Mouse (Mus musculus): ENCODE data around the gene 1700037H04Rik. TPM values are rescaled to one million over a fixed set of nuclear protein-coding genes. Genes with fewer than 3 reads are reported as not detected.

Gene 1700037H04Rik
- polyA plus RNA-seq, 1 experiment from 2014 or later: 73.0 TPM

DNA sequence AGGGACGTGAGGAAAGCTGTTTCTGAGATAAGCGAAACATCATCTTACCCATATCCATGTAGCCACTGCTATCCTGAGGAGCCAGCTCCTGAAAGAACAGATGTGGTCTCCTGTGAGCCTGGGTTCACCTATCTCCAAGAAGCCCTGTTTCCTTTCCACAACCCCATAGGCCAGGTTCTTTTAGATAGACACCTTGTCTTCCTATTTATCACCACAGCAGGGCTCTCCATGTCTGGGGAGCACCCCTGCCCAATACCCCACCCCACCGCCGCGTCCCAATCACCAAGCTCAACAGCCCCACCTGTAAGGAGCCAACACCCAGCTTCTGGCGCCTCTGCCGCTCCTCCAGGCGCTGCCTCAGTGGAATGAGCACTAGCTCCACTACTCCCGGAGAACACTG is 12.4 kb upstream of the 1700037H04Rik start:
- H3K4me2 ChIP-seq (ENCODE audit: low read depth, low read length): no peak overlapping the region
- no peak overlapping the region for H3K9ac ChIP-seq (ENCODE audit: low read length)
- ATAC-seq (ENCODE audit: insufficient read depth, low FRiP score): no peak
- H3K36me3 ChIP-seq (ENCODE audit: control insufficient read depth, insufficient read depth, low read length): no peaks in the 10 kb centered on the region
- H3K27ac ChIP-seq (ENCODE audit: low read length): no peak overlapping the region
- peaks cover 5% of the 10 kb centered on the region; the same call in 1 of the 2 replicates for H3K27me3 ChIP-seq (ENCODE audit: control insufficient read depth, insufficient read depth, low read length)
- peaks cover 40% of the 10 kb centered on the region for H3K4me1 ChIP-seq (ENCODE audit: control insufficient read depth, insufficient read depth, low read length)
- WGBS: 55% methylated on average over 9 of the region's 9 CpGs
- no peaks in the 10 kb centered on the region for H3K9me3 ChIP-seq (replicated peaks; ENCODE audit: control insufficient read depth, low read length)
- H3K4me3 ChIP-seq (replicated peaks; ENCODE audit: low read length): no peak overlapping the region

DNA sequence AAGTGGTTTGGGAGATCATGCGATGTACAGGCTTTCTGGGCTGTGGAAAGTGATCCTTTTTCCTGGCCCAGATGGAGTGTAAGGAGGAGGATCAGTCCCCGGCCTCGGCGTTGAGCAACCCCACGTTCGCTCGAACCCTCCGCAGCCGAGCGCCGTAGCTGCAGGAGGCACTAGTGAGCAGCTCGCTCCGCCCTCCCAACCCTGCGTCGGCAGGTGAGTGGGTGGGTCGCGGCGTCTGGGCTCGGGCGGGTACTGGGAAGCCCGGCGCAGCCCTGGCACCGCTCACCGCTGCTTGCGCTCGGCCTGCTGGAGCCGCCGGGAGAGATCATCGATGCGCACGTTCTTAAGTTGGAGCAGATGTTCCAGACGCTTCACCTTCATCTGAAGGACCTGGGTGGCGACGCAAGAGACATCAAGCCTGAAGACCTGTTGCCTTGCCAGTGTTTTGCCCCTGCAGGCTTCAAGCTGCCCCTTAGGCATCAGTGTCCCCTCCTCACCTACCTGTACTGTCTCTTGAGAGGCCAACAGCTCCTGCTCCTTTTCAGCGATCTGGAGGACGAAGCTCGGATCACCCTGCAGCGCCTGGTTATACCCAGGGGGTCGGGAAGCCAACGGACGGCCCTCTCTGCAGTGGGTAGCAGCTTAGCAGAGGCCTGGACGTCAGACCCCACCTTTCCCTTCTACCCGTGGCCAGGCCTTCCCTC is 11.7 kb upstream of the 1700037H04Rik start:
- H3K9ac ChIP-seq (ENCODE audit: low read length): 0 out of 2 replicates have a peak overlapping the region, but pooled peaks have one; percentile 42

DNA sequence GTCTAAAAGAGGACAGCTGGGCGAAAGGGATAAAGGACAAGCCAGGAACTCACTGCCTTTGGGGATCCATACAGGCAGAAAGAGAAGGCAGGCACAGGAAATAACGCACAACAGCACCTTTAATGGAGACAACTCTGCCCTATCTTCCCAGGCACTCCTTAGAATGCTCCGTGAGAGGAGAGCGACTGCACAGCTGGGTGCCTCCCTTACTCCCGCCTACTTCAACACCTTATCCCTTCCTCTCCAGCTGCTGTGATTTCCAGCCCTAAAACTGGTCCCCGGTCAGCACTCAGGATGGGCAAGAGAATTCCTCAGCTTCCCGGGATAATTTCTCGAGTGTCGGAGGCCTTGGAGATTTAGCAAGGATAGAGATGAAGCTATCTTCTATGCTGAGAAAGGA is 11.1 kb upstream of the 1700037H04Rik start:
- ATAC-seq (ENCODE audit: insufficient read depth, low FRiP score): no peak
- Histone ChIP-seq H3K4me1 (ENCODE audit: control insufficient read depth, insufficient read depth, low read length) (peaks cover 26% of the 10 kb centered on the region; the same call in 1 of the 2 replicates), H3K9me3 (replicated peaks; ENCODE audit: control insufficient read depth, low read length) (no peaks in the 10 kb centered on the region), H3K27me3 (ENCODE audit: control insufficient read depth, insufficient read depth, low read length) (peaks cover 5% of the 10 kb centered on the region; the same call in 1 of the 2 replicates), H3K4me2 (ENCODE audit: low read depth, low read length) (peak overlapping the region; percentile 44; the same call in 1 of the 2 replicates), H3K27ac (ENCODE audit: low read length) (no peak overlapping the region), H3K4me3 (replicated peaks; ENCODE audit: low read length) (no peak overlapping the region), H3K36me3 (ENCODE audit: control insufficient read depth, insufficient read depth, low read length) (no peaks in the 10 kb centered on the region), H3K9ac (ENCODE audit: low read length) (no peak overlapping the region)
- WGBS: 30% methylated on average over 9 of the region's 9 CpGs

More for the DNA sequence above, 11.7 kb upstream of the 1700037H04Rik start:
- Histone ChIP-seq H3K27ac (ENCODE audit: low read length) (no peak overlapping the region), H3K9me3 (replicated peaks; ENCODE audit: control insufficient read depth, low read length) (no peaks in the 10 kb centered on the region), H3K4me2 (ENCODE audit: low read depth, low read length) (peak overlapping the region; percentile 44), H3K27me3 (ENCODE audit: control insufficient read depth, insufficient read depth, low read length) (peaks cover 5% of the 10 kb centered on the region; the same call in 1 of the 2 replicates), H3K36me3 (ENCODE audit: control insufficient read depth, insufficient read depth, low read length) (no peaks in the 10 kb centered on the region), H3K4me1 (ENCODE audit: control insufficient read depth, insufficient read depth, low read length) (peaks cover 32% of the 10 kb centered on the region; the same call in 1 of the 2 replicates), H3K4me3 (replicated peaks; ENCODE audit: low read length) (peak overlapping the region; percentile 17; the same call in 1 of the 2 replicates)
- 17% methylated on average over 43 of the region's 43 CpGs for WGBS
- peak; percentile 27; the same call in 1 of the 2 replicates for ATAC-seq (ENCODE audit: insufficient read depth, low FRiP score)

DNA sequence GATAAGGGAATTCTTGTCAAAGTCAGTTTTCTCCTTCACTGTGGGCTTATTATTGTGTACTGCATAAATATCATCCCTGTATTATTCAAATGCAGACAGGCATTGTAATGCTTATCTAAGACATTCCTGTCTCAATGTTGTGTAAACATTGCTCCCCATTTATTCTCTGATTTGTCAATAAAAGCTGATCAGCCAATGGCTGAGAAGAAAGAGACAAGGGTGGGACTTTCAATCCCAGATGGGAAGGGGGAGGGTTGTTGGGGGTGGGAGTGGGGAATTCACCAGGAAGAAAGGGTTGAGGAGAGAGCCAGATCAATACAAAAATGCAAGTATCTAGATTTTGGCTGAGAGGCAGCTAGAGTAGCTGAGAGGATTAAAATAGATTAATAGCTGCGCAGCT is 9.0 kb upstream of the 1700037H04Rik start:
- peaks cover 5% of the 10 kb centered on the region for H3K27me3 ChIP-seq (ENCODE audit: control insufficient read depth, insufficient read depth, low read length)
- H3K36me3 ChIP-seq (ENCODE audit: control insufficient read depth, insufficient read depth, low read length): no peaks in the 10 kb centered on the region
- H3K9me3 ChIP-seq (replicated peaks; ENCODE audit: control insufficient read depth, low read length): 0 out of 2 replicates have a peak, but pooled peaks cover 3% of the 10 kb centered on the region
- no peak overlapping the region for H3K4me2 ChIP-seq (ENCODE audit: low read depth, low read length)
- no peak for ATAC-seq (ENCODE audit: insufficient read depth, low FRiP score)
- no peak overlapping the region for H3K4me3 ChIP-seq (replicated peaks; ENCODE audit: low read length)
- no peak overlapping the region for H3K9ac ChIP-seq (ENCODE audit: low read length)
- peaks cover 10% of the 10 kb centered on the region; the same call in 1 of the 2 replicates for H3K4me1 ChIP-seq (ENCODE audit: control insufficient read depth, insufficient read depth, low read length)
- 62% methylated on average over 1 of the region's 1 CpGs for WGBS
- H3K27ac ChIP-seq (ENCODE audit: low read length): no peak overlapping the region

DNA sequence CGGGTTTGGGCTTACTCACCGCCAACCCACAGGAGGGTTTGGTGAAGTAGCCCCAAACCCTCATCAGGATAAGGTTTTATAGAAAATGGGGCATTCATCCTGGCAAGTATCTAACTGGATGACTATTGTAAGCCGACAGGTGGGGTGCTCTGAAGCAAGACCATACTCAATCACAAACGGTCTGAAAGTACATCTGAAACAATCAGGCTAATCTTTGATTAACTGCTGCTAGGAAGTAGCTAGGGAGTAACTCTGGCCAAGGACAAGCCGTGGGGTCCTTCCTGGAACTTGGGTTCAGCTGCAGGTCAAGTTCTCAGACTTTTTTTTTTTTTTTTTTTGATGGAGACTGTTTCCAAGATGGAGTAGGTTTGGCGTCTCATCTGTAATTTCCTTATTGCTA is 8.1 kb upstream of the 1700037H04Rik start:
- WGBS: 75% methylated on average over 6 of the region's 6 CpGs
- Histone ChIP-seq H3K4me1 (ENCODE audit: control insufficient read depth, insufficient read depth, low read length) (peaks cover 9% of the 10 kb centered on the region; the same call in 1 of the 2 replicates), H3K4me3 (replicated peaks; ENCODE audit: low read length) (no peak overlapping the region), H3K4me2 (ENCODE audit: low read depth, low read length) (no peak overlapping the region), H3K36me3 (ENCODE audit: control insufficient read depth, insufficient read depth, low read length) (no peaks in the 10 kb centered on the region), H3K27me3 (ENCODE audit: control insufficient read depth, insufficient read depth, low read length) (peaks cover 5% of the 10 kb centered on the region), H3K9me3 (replicated peaks; ENCODE audit: control insufficient read depth, low read length) (0 out of 2 replicates have a peak, but pooled peaks cover 3% of the 10 kb centered on the region), H3K9ac (ENCODE audit: low read length) (no peak overlapping the region), H3K27ac (ENCODE audit: low read length) (no peak overlapping the region)
- ATAC-seq (ENCODE audit: insufficient read depth, low FRiP score): no peak

DNA sequence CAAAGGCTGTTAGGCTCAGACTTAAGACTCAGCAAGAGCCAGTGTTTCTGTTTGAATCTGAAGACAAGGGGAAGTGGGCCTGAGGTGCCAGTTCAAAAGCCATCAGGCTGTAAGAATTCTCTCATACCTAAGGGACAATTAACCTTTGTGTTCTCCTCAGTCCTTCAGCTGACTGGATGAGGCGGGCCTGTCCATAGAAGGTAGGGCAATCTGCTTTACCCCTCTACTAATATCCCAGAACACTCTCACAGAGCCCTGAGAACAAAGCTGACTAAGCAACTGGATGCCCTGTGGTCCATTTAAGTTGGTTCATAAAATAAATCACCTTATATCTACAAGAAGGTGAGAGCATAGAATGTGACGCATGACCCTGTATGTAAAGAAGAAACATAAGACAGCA is 6.3 kb upstream of the 1700037H04Rik start:
- Histone ChIP-seq H3K9me3 (replicated peaks; ENCODE audit: control insufficient read depth, low read length) (0 out of 2 replicates have a peak, but pooled peaks cover 3% of the 10 kb centered on the region), H3K27ac (ENCODE audit: low read length) (no peak overlapping the region), H3K4me3 (replicated peaks; ENCODE audit: low read length) (no peak overlapping the region), H3K9ac (ENCODE audit: low read length) (no peak overlapping the region), H3K4me2 (ENCODE audit: low read depth, low read length) (no peak overlapping the region), H3K27me3 (ENCODE audit: control insufficient read depth, insufficient read depth, low read length) (no peaks in the 10 kb centered on the region; the same call in 1 of the 2 replicates), H3K4me1 (ENCODE audit: control insufficient read depth, insufficient read depth, low read length) (no peaks in the 10 kb centered on the region; the same call in 1 of the 2 replicates), H3K36me3 (ENCODE audit: control insufficient read depth, insufficient read depth, low read length) (no peaks in the 10 kb centered on the region)
- no peak for ATAC-seq (ENCODE audit: insufficient read depth, low FRiP score)
- WGBS: 90% methylated on average over 2 of the region's 2 CpGs

DNA sequence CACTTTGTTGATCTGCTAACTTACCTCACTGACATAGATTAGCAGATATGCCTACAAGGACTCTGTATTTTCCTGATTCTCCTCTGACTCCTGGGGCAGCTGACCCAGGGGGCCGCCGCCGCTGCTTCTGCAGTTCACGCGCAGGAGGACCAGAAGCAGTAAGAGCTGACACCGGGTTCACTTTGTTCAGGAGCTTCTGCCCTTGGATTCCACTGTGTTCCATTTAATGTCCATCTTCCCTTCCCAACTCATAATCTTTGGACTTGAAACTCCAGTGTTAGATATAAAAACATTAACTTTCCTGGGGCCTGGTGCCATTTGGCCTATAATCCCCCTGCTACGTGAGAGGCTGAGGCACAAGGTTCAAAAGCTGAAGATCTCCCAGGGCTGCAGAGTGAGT is 4.0 kb upstream of the 1700037H04Rik start:
- no peak overlapping the region for H3K4me2 ChIP-seq (ENCODE audit: low read depth, low read length)
- no peak overlapping the region for H3K9ac ChIP-seq (ENCODE audit: low read length)
- WGBS: 80% methylated on average over 7 of the region's 7 CpGs
- no peaks in the 10 kb centered on the region; the same call in 1 of the 2 replicates for H3K27me3 ChIP-seq (ENCODE audit: control insufficient read depth, insufficient read depth, low read length)
- no peak for ATAC-seq (ENCODE audit: insufficient read depth, low FRiP score)
- H3K4me1 ChIP-seq (ENCODE audit: control insufficient read depth, insufficient read depth, low read length): peaks cover 8% of the 10 kb centered on the region
- H3K27ac ChIP-seq (ENCODE audit: low read length): no peak overlapping the region
- H3K4me3 ChIP-seq (replicated peaks; ENCODE audit: low read length): no peak overlapping the region
- H3K9me3 ChIP-seq (replicated peaks; ENCODE audit: control insufficient read depth, low read length): 0 out of 2 replicates have a peak, but pooled peaks cover 3% of the 10 kb centered on the region
- H3K36me3 ChIP-seq (ENCODE audit: control insufficient read depth, insufficient read depth, low read length): no peaks in the 10 kb centered on the region

DNA sequence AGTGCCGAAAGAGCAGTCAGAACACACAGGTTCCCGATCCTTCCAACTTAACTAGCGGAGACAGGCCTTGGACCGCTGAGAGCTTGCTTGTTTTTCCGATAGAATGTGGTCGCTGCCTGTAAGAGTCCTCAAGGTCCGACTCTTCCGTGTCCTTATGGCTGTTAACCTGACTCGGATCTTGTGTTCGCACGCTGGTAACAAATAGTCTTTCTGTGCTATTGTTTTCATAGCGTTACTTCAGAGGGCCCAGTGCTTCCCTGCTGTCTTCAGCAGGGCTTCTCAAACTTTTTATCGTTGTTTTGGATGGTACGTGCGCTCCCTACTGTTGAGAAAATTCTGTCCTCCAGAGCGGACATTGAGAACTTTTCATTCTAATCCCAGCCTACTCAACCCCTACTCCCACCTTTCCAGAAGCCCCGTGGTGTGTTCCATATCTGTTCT is 810 bp upstream of the 1700037H04Rik start:
- Histone ChIP-seq H3K36me3 (ENCODE audit: control insufficient read depth, insufficient read depth, low read length) (no peaks in the 10 kb centered on the region), H3K9ac (ENCODE audit: low read length) (peak overlapping the region; percentile 86), H3K4me2 (ENCODE audit: low read depth, low read length) (peak overlapping the region; percentile 93), H3K4me3 (replicated peaks; ENCODE audit: low read length) (peak overlapping the region; percentile 79), H3K27me3 (ENCODE audit: control insufficient read depth, insufficient read depth, low read length) (no peaks in the 10 kb centered on the region; the same call in 1 of the 2 replicates), H3K27ac (ENCODE audit: low read length) (peak overlapping the region; percentile 93), H3K9me3 (replicated peaks; ENCODE audit: control insufficient read depth, low read length) (0 out of 2 replicates have a peak, but pooled peaks cover 3% of the 10 kb centered on the region), H3K4me1 (ENCODE audit: control insufficient read depth, insufficient read depth, low read length) (peaks cover 10% of the 10 kb centered on the region)
- under 1% methylated on average over 17 of the region's 17 CpGs for WGBS
- no peak for ATAC-seq (ENCODE audit: insufficient read depth, low FRiP score)

DNA sequence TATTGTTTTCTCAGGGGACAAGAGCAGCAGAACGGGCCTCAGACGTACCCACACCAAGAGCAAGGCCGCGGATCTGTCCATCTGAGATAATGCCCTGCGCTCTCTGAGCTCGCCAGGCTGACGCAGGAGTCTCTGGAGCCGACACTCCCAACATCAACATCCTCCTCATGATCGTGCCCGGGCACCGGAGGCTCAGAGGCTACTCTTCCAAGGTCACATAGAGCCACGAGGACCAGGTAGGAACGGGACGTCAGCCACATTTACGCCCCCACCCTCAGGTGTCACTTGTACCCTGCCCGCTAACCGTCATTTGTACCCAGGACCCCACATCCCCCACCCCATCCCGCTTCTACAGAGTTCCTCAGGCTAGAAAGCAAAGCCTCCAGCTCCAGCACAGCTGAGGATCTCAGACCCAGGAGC is 380 bp downstream of the 1700037H04Rik start:
- Histone ChIP-seq H3K4me3 (replicated peaks; ENCODE audit: low read length) (peak overlapping the region; percentile 79), H3K27me3 (ENCODE audit: control insufficient read depth, insufficient read depth, low read length) (no peaks in the 10 kb centered on the region; the same call in 1 of the 2 replicates), H3K4me2 (ENCODE audit: low read depth, low read length) (peak overlapping the region; percentile 81), H3K36me3 (ENCODE audit: control insufficient read depth, insufficient read depth, low read length) (no peaks in the 10 kb centered on the region), H3K9ac (ENCODE audit: low read length) (peak overlapping the region; percentile 89), H3K9me3 (replicated peaks; ENCODE audit: control insufficient read depth, low read length) (no peaks in the 10 kb centered on the region), H3K4me1 (ENCODE audit: control insufficient read depth, insufficient read depth, low read length) (peaks cover 10% of the 10 kb centered on the region), H3K27ac (ENCODE audit: low read length) (peak overlapping the region; percentile 81)
- WGBS: under 1% methylated on average over 18 of the region's 18 CpGs
- ATAC-seq (ENCODE audit: insufficient read depth, low FRiP score): peak; percentile 48
